Mouse (Mus musculus) adrenal gland, adult 8-10 months (tissue): ENCODE results near the gene Ssbp3. TPM values are rescaled to one million over a fixed set of nuclear protein-coding genes. Genes with fewer than 3 reads are reported as not detected.

Source experiments
- DNase-seq: peaks from one replicate; pipeline ENCODE4 v3.0.0; 2022
- total RNA-seq, 4 experiments: library from RNA; stranded (reverse); gene quantifications; 2 replicates each; pipeline ENCODE4 v1.2.4; 2022

Gene Ssbp3
- total RNA-seq, 4 experiments from 2014 or later, result 70.3 to 121 (median 101) TPM

GRCm38 (mm10) chr4:107011325-107012004 lies 101.0 kb downstream of the Ssbp3 start:
- DNase-seq, result no peak

GRCm38 (mm10) chr4:107012005-107012478 lies 101.5 kb downstream of the Ssbp3 start:
- DNase-seq, result no peak

GRCm38 (mm10) chr4:107012574-107012973 lies 102.1 kb downstream of the Ssbp3 start:
- no peak for DNase-seq

- no peak for DNase-seq
These were observed 102.8 kb downstream of the Ssbp3 start for GRCm38 (mm10) chr4:107013119-107013816.

- DNase-seq, result no peak
These were observed 103.3 kb downstream of the Ssbp3 start for GRCm38 (mm10) chr4:107013817-107014260.

- DNase-seq, result peak; percentile 65
These were observed 105.5 kb downstream of the Ssbp3 start for GRCm38 (mm10) chr4:107015971-107016511.

GRCm38 (mm10) chr4:107017257-107017656 lies 106.8 kb downstream of the Ssbp3 start:
- DNase-seq, result no peak

GRCm38 (mm10) chr4:107018521-107018920 lies 108.0 kb downstream of the Ssbp3 start:
- no peak for DNase-seq

- DNase-seq, result no peak
These were observed 108.5 kb downstream of the Ssbp3 start for GRCm38 (mm10) chr4:107019027-107019426.

- no peak for DNase-seq
These were observed 109.9 kb downstream of the Ssbp3 start for GRCm38 (mm10) chr4:107020287-107021000.

- DNase-seq, result no peak
These were observed 111.0 kb downstream of the Ssbp3 start for GRCm38 (mm10) chr4:107021464-107021863.

GRCm38 (mm10) chr4:107024899-107025298 lies 114.4 kb downstream of the Ssbp3 start:
- no peak for DNase-seq

- DNase-seq, result no peak
These were observed 114.9 kb downstream of the Ssbp3 start for GRCm38 (mm10) chr4:107025369-107025768.

- no peak for DNase-seq
These were observed 116.0 kb downstream of the Ssbp3 start for GRCm38 (mm10) chr4:107026451-107026850.

- DNase-seq, result no peak
These were observed 125.2 kb downstream of the Ssbp3 start for GRCm38 (mm10) chr4:107035689-107036088.

GRCm38 (mm10) chr4:107036985-107037384 lies 126.5 kb downstream of the Ssbp3 start:
- no peak for DNase-seq

- no peak for DNase-seq
These were observed 127.8 kb downstream of the Ssbp3 start for GRCm38 (mm10) chr4:107038303-107038702.

- no peak for DNase-seq
These were observed 128.8 kb downstream of the Ssbp3 start for GRCm38 (mm10) chr4:107039270-107039669.

GRCm38 (mm10) chr4:107042304-107042703 lies 131.8 kb downstream of the Ssbp3 start:
- no peak for DNase-seq

- no peak for DNase-seq
These were observed 134.7 kb downstream of the Ssbp3 start for GRCm38 (mm10) chr4:107045188-107045587.

- DNase-seq, result no peak
These were observed 137.3 kb downstream of the Ssbp3 start for GRCm38 (mm10) chr4:107047806-107048205.

GRCm38 (mm10) chr4:107048568-107049162 lies 138.2 kb downstream of the Ssbp3 start:
- peak; percentile 73 for DNase-seq
